Mouse (Mus musculus) spleen, adult 2 months (tissue): Measurements from ENCODE around the gene Gpr171.

Experiments used
- CTCF ChIP-seq: fragments of 200-500 bp; IDR thresholded peaks from 2 replicates; pipeline ENCODE4 v1.5.1; 2011; ENCODE audit warnings: mild to moderate bottlenecking, inconsistent platforms; ENCODE audit not compliant: insufficient read depth, insufficient read length, insufficient replicate concordance; ENCODE audit errors: extremely low read depth
- POLR2A ChIP-seq: fragments of 200-500 bp; IDR thresholded peaks from 2 replicates; pipeline ENCODE4 v1.6.1; 2011; ENCODE audit warnings: low read depth, low read length, inconsistent platforms

DNA sequence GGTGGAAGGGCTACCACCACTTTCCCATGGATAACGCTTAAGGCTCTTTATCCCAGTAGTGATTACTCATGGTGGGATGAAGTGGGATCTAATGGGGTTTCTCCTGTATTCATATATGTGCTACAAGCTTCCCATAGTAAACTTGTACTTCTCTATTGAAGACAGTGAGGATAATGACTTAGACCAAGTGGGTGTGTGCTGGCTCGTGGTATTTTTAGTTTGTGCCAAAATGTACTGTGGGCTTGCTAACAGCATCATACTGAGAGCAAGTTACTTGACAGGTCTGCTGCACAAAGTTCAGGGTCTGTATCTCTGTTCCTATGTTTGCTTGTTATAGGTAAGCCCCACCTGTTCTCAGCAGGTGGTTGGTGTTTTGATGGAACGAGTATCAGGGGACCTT is 35.7 kb downstream of the Gpr171 start:
- TF ChIP-seq CTCF (no peak), POLR2A (no peak)
